Mouse (Mus musculus): Measurements from ENCODE around the gene Fbxo46.

The Fbxo46 gene

GRCm38 (mm10) chr7:19178443-19179092 is 58.9 kb downstream of the Fbxo46 start:
- ChIA-PET CTCF (interaction anchor here (0.5 to 5.6 kb wide), 92 partner anchors 11 to 512 kb away, joined by 3 to 46 read pairs (median 4); partner anchors contain the start of genes Ppm1n (in 3 of the 4), Fbxo46 (in 1 of the 4), Fosb (in 1 of the 4) and Gipr (in 1 of the 4)), POLR2A (interaction anchor here in 3 of 4 experiments (0.6 to 4.9 kb wide), 40 partner anchors 13 to 776 kb away, joined by 3 to 23 read pairs (median 4); partner anchors contain the start of genes Ercc1 (in 1 of the 3), Fosb (in 1 of the 3), Gipr (in 1 of the 3) and Opa3 (in 1 of the 3))

- POLR2A ChIA-PET: interaction anchor here in 3 of 4 experiments (0.6 to 4.9 kb wide), 25 partner anchors 14 to 444 kb away, joined by 3 to 23 read pairs (median 5); partner anchors contain the start of genes Ercc1 (in 1 of the 3), Fosb (in 1 of the 3), Gipr (in 1 of the 3) and Opa3 (in 1 of the 3)
- CTCF ChIA-PET: interaction anchor here (0.5 to 5.6 kb wide), 85 partner anchors 14 to 511 kb away, joined by 3 to 46 read pairs (median 4); partner anchors contain the start of genes Ppm1n (in 3 of the 4), Fosb (in 1 of the 4), Gipr (in 1 of the 4) and Gm4969 (in 1 of the 4)
These were observed 59.5 kb downstream of the Fbxo46 start for GRCm38 (mm10) chr7:19179173-19179572.

GRCm38 (mm10) chr7:19179936-19180335 is 60.3 kb downstream of the Fbxo46 start:
- ChIA-PET POLR2A (interaction anchor here in 3 of 4 experiments (0.9 to 4.9 kb wide), 20 partner anchors 16 to 164 kb away, joined by 3 to 23 read pairs (median 4); partner anchors contain the start of genes Ercc1 (in 1 of the 3), Fosb (in 1 of the 3) and Opa3 (in 1 of the 3)), CTCF (interaction anchor here (0.5 to 5.6 kb wide), 40 partner anchors 15 to 245 kb away, joined by 3 to 46 read pairs (median 5); partner anchors contain the start of genes Ppm1n (in 2 of the 4) and Rsph6a (in 1 of the 4))

- ChIA-PET POLR2A (interaction anchor here (0.6 to 4.9 kb wide), 14 partner anchors 14 to 216 kb away, joined by 3 to 23 read pairs (median 3); partner anchors contain the start of genes Fosb (in 1 of the 4) and Opa3 (in 1 of the 4)), CTCF (interaction anchor here (0.6 to 5.6 kb wide), 26 partner anchors 14 to 251 kb away, joined by 3 to 39 read pairs (median 4); partner anchors contain the start of genes Ercc1 (in 1 of the 4), Gm4969 (in 1 of the 4), Ppm1n (in 1 of the 4) and Rsph6a (in 1 of the 4))
These were observed 61.3 kb downstream of the Fbxo46 start for GRCm38 (mm10) chr7:19180862-19181429.

GRCm38 (mm10) chr7:19184250-19184649 is 64.6 kb downstream of the Fbxo46 start:
- CTCF ChIA-PET: interaction anchor here in 3 of 4 experiments (0.6 to 1.2 kb wide), 3 partner anchors 11 to 100 kb away, joined by 3 to 4 read pairs (median 3); no protein-coding TSS in a partner anchor
- POLR2A ChIA-PET: interaction anchor here in 1 of 4 experiments (0.7 to 1.0 kb wide), 2 partner anchors 10 to 38 kb away, joined by 3 read pairs; no protein-coding TSS in a partner anchor

- ChIA-PET POLR2A (interaction anchor here in 1 of 4 experiments (0.7 to 1.0 kb wide), 2 partner anchors 10 to 38 kb away, joined by 3 read pairs; no protein-coding TSS in a partner anchor), CTCF (interaction anchor here in 2 of 4 experiments (0.6 to 1.2 kb wide), 2 partner anchors 10 to 99 kb away, joined by 3 read pairs; no protein-coding TSS in a partner anchor)
These were observed 65.1 kb downstream of the Fbxo46 start for GRCm38 (mm10) chr7:19184758-19185157.
